Mouse (Mus musculus) ES-E14 (cell line): ENCODE data around the gene Fbxw8.

ENCODE experiments used
- CHD2 ChIP-seq: IDR thresholded peaks from 2 replicates; pipeline ENCODE4 v1.6.1; 2014; ENCODE audit warnings: mild to moderate bottlenecking, low read depth, low read length, inconsistent platforms
- HCFC1 ChIP-seq: IDR thresholded peaks from 2 replicates; pipeline ENCODE4 v1.6.1; 2012; ENCODE audit warnings: low read length, inconsistent platforms, borderline replicate concordance; ENCODE audit not compliant: insufficient read depth
- ZC3H11A ChIP-seq: IDR thresholded peaks from 2 replicates; pipeline ENCODE4 v1.6.1; 2012; ENCODE audit warnings: low read depth, mild to moderate bottlenecking, inconsistent platforms, low read length, borderline replicate concordance

DNA sequence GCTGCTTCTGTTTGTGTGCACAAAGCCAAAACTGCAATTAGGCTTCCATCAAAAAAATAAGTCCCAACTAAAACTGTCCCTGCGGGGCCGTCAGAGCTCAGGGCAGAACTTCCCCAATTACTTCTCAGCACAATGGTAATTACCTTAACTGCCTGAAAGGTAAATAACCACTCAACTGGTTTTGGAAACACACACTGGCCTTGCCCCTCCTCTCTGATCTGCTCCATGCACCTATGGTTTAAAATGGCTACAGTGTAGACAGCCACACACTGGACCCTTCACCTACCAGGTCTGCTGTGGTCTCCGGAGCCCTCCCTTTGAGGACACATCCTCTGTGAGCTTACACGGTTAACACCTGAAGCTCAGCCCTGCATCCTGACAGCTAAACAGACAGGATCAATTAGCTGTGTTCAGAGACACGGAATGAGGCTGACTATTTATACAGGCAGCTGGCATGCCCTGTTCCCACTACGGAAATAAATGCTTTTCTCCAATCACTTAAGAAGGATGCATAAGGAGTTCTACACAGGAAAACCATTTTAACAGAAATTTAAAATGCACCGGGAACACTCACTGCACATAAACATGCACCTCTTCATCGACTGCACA lies 55.3 kb downstream of the Fbxw8 start:
- TF ChIP-seq HCFC1 (no peak), CHD2 (no peak), ZC3H11A (no peak)
